Mouse (Mus musculus): ENCODE results near the gene Slc5a12.

Slc5a12 gene

GRCm38 (mm10) chr2:110596932-110597331 lies at the start of gene Slc5a12:
TSS of gene Slc5a12 (plus strand) at chr2:110597298.
- no peak for DNase-seq (ENCODE audit: low read depth)

GRCm38 (mm10) chr2:110556098-110556497 lies 41.0 kb upstream of the Slc5a12 start:
- no peak for DNase-seq (ENCODE audit: low read depth)

GRCm38 (mm10) chr2:110562621-110563020 lies 34.5 kb upstream of the Slc5a12 start:
- DNase-seq (ENCODE audit: low read depth), result no peak

GRCm38 (mm10) chr2:110564673-110565627 lies 32.1 kb upstream of the Slc5a12 start:
- DNase-seq (ENCODE audit: low read depth), result peak; percentile 86

- DNase-seq (ENCODE audit: low read depth), result no peak
Measured at GRCm38 (mm10) chr2:110586692-110587091, 10.4 kb upstream of the Slc5a12 start.

- no peak for DNase-seq (ENCODE audit: low read depth)
Measured at GRCm38 (mm10) chr2:110590007-110590406, 7.1 kb upstream of the Slc5a12 start.

GRCm38 (mm10) chr2:110592276-110592675 lies 4.8 kb upstream of the Slc5a12 start:
- no peak for DNase-seq (ENCODE audit: low read depth)

GRCm38 (mm10) chr2:110644358-110644757 lies 47.3 kb downstream of the Slc5a12 start:
- no peak for DNase-seq (ENCODE audit: low read depth)

- DNase-seq (ENCODE audit: low read depth), result no peak
Measured at GRCm38 (mm10) chr2:110644846-110645245, 47.7 kb downstream of the Slc5a12 start.

- peak; percentile 65 for DNase-seq (ENCODE audit: low read depth)
Measured at GRCm38 (mm10) chr2:110663329-110663728, 66.2 kb downstream of the Slc5a12 start.

- no peak for DNase-seq (ENCODE audit: low read depth)
Measured at GRCm38 (mm10) chr2:110671071-110671624, 74.0 kb downstream of the Slc5a12 start.
